Mouse (Mus musculus) heart, postnatal 0 days (tissue): ENCODE measurements around the gene Mrgprg. TPM values are rescaled to one million over a fixed set of nuclear protein-coding genes. Genes with fewer than 3 reads are reported as not detected.

ENCODE experiments used
- ATAC-seq: fragments of 200-750 bp; cut with Nextera tagmentation; 2 replicates; pipeline ENCODE4 v1.8.0; 2017; ENCODE audit warnings: low read depth, moderate number of reproducible peaks, moderate library complexity; ENCODE audit not compliant: insufficient read depth
- DNase-seq: peaks from one replicate; pipeline ENCODE4 v3.0.0-alpha.2; 2016; ENCODE audit warnings: low spot score
- H3K27ac ChIP-seq: fragments of 300-500 bp; sonication (generic); 2 replicates; pipeline ENCODE4 v1.5.1; 2014; ENCODE audit warnings: low read depth, mild to moderate bottlenecking
- H3K27me3 ChIP-seq: fragments of 300-500 bp; sonication (generic); 2 replicates; pipeline ENCODE4 v1.6.1; 2014; ENCODE audit warnings: low read length, mixed read lengths; ENCODE audit not compliant: control insufficient read depth, insufficient read depth
- H3K36me3 ChIP-seq: fragments of 300-500 bp; sonication (generic); replicated peaks from 2 replicates; pipeline ENCODE4 v1.6.1; 2014; ENCODE audit warnings: low read length, mixed read lengths; ENCODE audit not compliant: control insufficient read depth, insufficient read depth
- H3K4me1 ChIP-seq: fragments of 300-500 bp; sonication (generic); 2 replicates; pipeline ENCODE4 v1.6.1; 2014; ENCODE audit warnings: antibody characterized with exemption; ENCODE audit not compliant: control insufficient read depth, insufficient read depth
- H3K4me2 ChIP-seq: fragments of 300-500 bp; sonication (generic); 2 replicates; pipeline ENCODE4 v1.6.1; 2014; ENCODE audit warnings: low read depth, mild to moderate bottlenecking, low read length, moderate library complexity
- H3K4me3 ChIP-seq: fragments of 300-500 bp; sonication (generic); 2 replicates; pipeline ENCODE4 v1.5.1; 2014; ENCODE audit warnings: low read depth, low read length
- H3K9ac ChIP-seq: fragments of 300-500 bp; sonication (generic); replicated peaks from 2 replicates; pipeline ENCODE4 v1.6.1; 2014; ENCODE audit warnings: low read depth, low read length, mixed read lengths
- H3K9me3 ChIP-seq: fragments of 300-500 bp; sonication (generic); replicated peaks from 2 replicates; pipeline ENCODE4 v1.6.1; 2016; ENCODE audit warnings: low read length; ENCODE audit not compliant: control insufficient read depth
- CTCF ChIP-seq: IDR thresholded peaks from 2 replicates; pipeline ENCODE4 v1.5.1; 2016; ENCODE audit warnings: antibody characterized with exemption, control low read depth, low read depth
- EP300 ChIP-seq: IDR thresholded peaks from 2 replicates; pipeline ENCODE4 v1.6.1; 2016; ENCODE audit warnings: antibody characterized with exemption, low read depth
- WGBS: fragments of 180-500 bp; shearing (Covaris S2); extraction: QIAGEN DNeasy Blood & Tissue Kit; methylation state at CpG from one replicate; pipeline ENCODE4 v1.1.7; 2014; 5-methylcytosine and 5-hydroxymethylcytosine counted together
- polyA plus RNA-seq: library from polyadenylated mRNA; unstranded; fragments of >200 nt; fragmentation: Nextera tagmentation; extraction: Ambion mirVana; gene quantifications from 2 replicates; pipeline ENCODE4 v1.2.1, GENCODE M21; 2015
- total RNA-seq: library from RNA; depleted of rRNA; stranded (reverse); fragments of >200 nt; gene quantifications from 2 replicates; pipeline ENCODE4 v1.2.3, GENCODE M21; 2014; ENCODE audit warnings: low replicate concordance

Gene Mrgprg
- total and polyA plus RNA-seq, 2 experiments from 2014 or later, result not detected

GRCm38 (mm10) chr7:143753990-143754715 is 12.6 kb downstream of the Mrgprg start:
- TF ChIP-seq CTCF (peak; percentile 88), EP300 (no peak)
- Histone ChIP-seq H3K4me1 (no peaks in the 10 kb centered on the region; the same call in 1 of the 2 replicates), H3K9ac (no peak overlapping the region), H3K27ac (no peak overlapping the region), H3K4me2 (no peak overlapping the region), H3K27me3 (peaks cover 14% of the 10 kb centered on the region), H3K36me3 (no peaks in the 10 kb centered on the region), H3K9me3 (no peaks in the 10 kb centered on the region), H3K4me3 (no peak overlapping the region)
- 47% methylated on average over 5 of the region's 5 CpGs for WGBS
- ATAC-seq, result peak; percentile 47; the same call in 1 of the 2 replicates
- peak; percentile 56 for DNase-seq

GRCm38 (mm10) chr7:143752606-143753005 is 14.2 kb downstream of the Mrgprg start:
- no peak for TF ChIP-seq EP300
- no peak for TF ChIP-seq CTCF
- H3K4me1 ChIP-seq, result no peaks in the 10 kb centered on the region; the same call in 1 of the 2 replicates

GRCm38 (mm10) chr7:143752056-143752455 is 14.7 kb downstream of the Mrgprg start:
- Histone ChIP-seq H3K27ac (no peak overlapping the region), H3K9ac (no peak overlapping the region), H3K36me3 (no peaks in the 10 kb centered on the region), H3K27me3 (peaks cover 14% of the 10 kb centered on the region), H3K9me3 (no peaks in the 10 kb centered on the region), H3K4me2 (no peak overlapping the region), H3K4me1 (no peaks in the 10 kb centered on the region; the same call in 1 of the 2 replicates), H3K4me3 (no peak overlapping the region)
- 26% methylated on average over 4 of the region's 4 CpGs for WGBS
- ATAC-seq (no peak), DNase-seq (no peak)
- no peak for TF ChIP-seq CTCF
- no peak for TF ChIP-seq EP300

More at GRCm38 (mm10) chr7:143752606-143753005, 14.2 kb downstream of the Mrgprg start:
- H3K27me3 ChIP-seq, result peaks cover 14% of the 10 kb centered on the region
- H3K36me3 ChIP-seq, result no peaks in the 10 kb centered on the region
- ATAC-seq (no peak), DNase-seq (no peak)
- no peak overlapping the region for H3K4me2 ChIP-seq
- H3K4me3 ChIP-seq, result no peak overlapping the region
- no peak overlapping the region for H3K27ac ChIP-seq
- WGBS, result 68% methylated on average over 3 of the region's 3 CpGs
- no peak overlapping the region for H3K9ac ChIP-seq
- H3K9me3 ChIP-seq, result no peaks in the 10 kb centered on the region

- WGBS, result 69% methylated on average over 1 of the region's 1 CpGs
- Histone ChIP-seq H3K27ac (no peak overlapping the region), H3K4me2 (no peak overlapping the region), H3K27me3 (peaks cover 13% of the 10 kb centered on the region), H3K4me3 (no peak overlapping the region), H3K36me3 (no peaks in the 10 kb centered on the region), H3K4me1 (no peaks in the 10 kb centered on the region; the same call in 1 of the 2 replicates), H3K9ac (0 out of 2 replicates have a peak overlapping the region, but pooled peaks have one; percentile 20), H3K9me3 (no peaks in the 10 kb centered on the region)
- TF ChIP-seq EP300 (no peak), CTCF (no peak)
- DNase-seq, result no peak
- no peak for ATAC-seq
Measured at GRCm38 (mm10) chr7:143751380-143751779, 15.4 kb downstream of the Mrgprg start.

- DNase-seq, result no peak
- Histone ChIP-seq H3K4me3 (no peak overlapping the region), H3K27ac (no peak overlapping the region), H3K9ac (no peak overlapping the region), H3K9me3 (no peaks in the 10 kb centered on the region), H3K4me2 (no peak overlapping the region), H3K27me3 (no peaks in the 10 kb centered on the region), H3K4me1 (no peaks in the 10 kb centered on the region; the same call in 1 of the 2 replicates), H3K36me3 (no peaks in the 10 kb centered on the region)
- no peak for TF ChIP-seq EP300
- TF ChIP-seq CTCF, result no peak
- WGBS, result 68% methylated on average over 3 of the region's 3 CpGs
- no peak for ATAC-seq
Measured at GRCm38 (mm10) chr7:143749045-143749444, 17.7 kb downstream of the Mrgprg start.
